Mouse (Mus musculus): Measurements from ENCODE around the gene Smtnl1. TPM values are rescaled to one million over a fixed set of nuclear protein-coding genes. Genes with fewer than 3 reads are reported as not detected.
A peak's percentile ranks its signal among the peaks of the same experiment; 100 is the strongest.

Gene Smtnl1
- 0.06 and 0.24 TPM in 2 replicates for polyA plus RNA-seq (2012; rRNA removed)
- polyA plus RNA-seq (2014; fragmentation: Nextera tagmentation; extraction: Ambion mirVana), result 0.22 and 0.55 TPM in 2 replicates

GRCm38 (mm10) chr2:84822552-84822951 lies at the start of gene Smtnl1:
Smtnl1 (minus strand) TSS chr2:84822652.
- Histone ChIP-seq H3K27me3 (ENCODE audit: control insufficient read depth, insufficient read depth, low read length) (no peaks in the 10 kb centered on the region), H3K4me1 (ENCODE audit: control insufficient read depth, insufficient read depth, low read length) (0 out of 2 replicates have a peak, but pooled peaks cover 1% of the 10 kb centered on the region), H3K27ac (replicated peaks; ENCODE audit: low read depth, low read length) (no peak within 1 kb of the TSS), H3K9ac (ENCODE audit: low read depth, low read length, severe bottlenecking) (no peak within 1 kb of the TSS), H3K9me3 (ENCODE audit: control insufficient read depth, low read length) (no peaks in the 10 kb centered on the region), H3K4me2 (replicated peaks; ENCODE audit: low read depth, low read length, severe bottlenecking) (no peak within 1 kb of the TSS), H3K4me3 (replicated peaks; ENCODE audit: low read length) (no peak within 1 kb of the TSS), H3K36me3 (ENCODE audit: control insufficient read depth, insufficient read depth, low read length) (no peaks in the 10 kb centered on the region)
- no peak for ATAC-seq (ENCODE audit: low FRiP score, low read depth)
- 60% methylated on average over 13 of the region's 13 CpGs for WGBS
- no peak for TF ChIP-seq POLR2A (IDR thresholded peaks at IDR 0.05; ENCODE audit: borderline replicate concordance, extremely low read depth, insufficient read depth, insufficient read length)
- DNase-seq (ENCODE audit: low spot score), result no peak

- DNase-seq (ENCODE audit: low spot score) (no peak), ATAC-seq (ENCODE audit: low FRiP score, low read depth) (no peak)
- no peak overlapping the region for H3K4me2 ChIP-seq (replicated peaks; ENCODE audit: low read depth, low read length, severe bottlenecking)
- H3K4me3 ChIP-seq (replicated peaks; ENCODE audit: low read length), result no peak overlapping the region
- 66% methylated on average over 4 of the region's 4 CpGs for WGBS
- H3K27ac ChIP-seq (replicated peaks; ENCODE audit: low read depth, low read length), result no peak overlapping the region
- H3K27me3 ChIP-seq (ENCODE audit: control insufficient read depth, insufficient read depth, low read length), result peaks cover 90% of the 10 kb centered on the region
- no peaks in the 10 kb centered on the region for H3K9me3 ChIP-seq (ENCODE audit: control insufficient read depth, low read length)
- no peak for TF ChIP-seq POLR2A (IDR thresholded peaks at IDR 0.05; ENCODE audit: borderline replicate concordance, extremely low read depth, insufficient read depth, insufficient read length)
- no peak overlapping the region for H3K9ac ChIP-seq (ENCODE audit: low read depth, low read length, severe bottlenecking)
- H3K36me3 ChIP-seq (ENCODE audit: control insufficient read depth, insufficient read depth, low read length), result no peaks in the 10 kb centered on the region
- peaks cover 19% of the 10 kb centered on the region; the same call in 1 of the 2 replicates for H3K4me1 ChIP-seq (ENCODE audit: control insufficient read depth, insufficient read depth, low read length)
These were observed 48.2 kb upstream of the Smtnl1 start for GRCm38 (mm10) chr2:84870623-84871160.

GRCm38 (mm10) chr2:84868977-84869376 lies 46.5 kb upstream of the Smtnl1 start:
- no peaks in the 10 kb centered on the region for H3K36me3 ChIP-seq (ENCODE audit: control insufficient read depth, insufficient read depth, low read length)
- no peak overlapping the region for H3K9ac ChIP-seq (ENCODE audit: low read depth, low read length, severe bottlenecking)
- WGBS, result 73% methylated on average over 2 of the region's 2 CpGs
- no peaks in the 10 kb centered on the region for H3K9me3 ChIP-seq (ENCODE audit: control insufficient read depth, low read length)
- peaks cover 17% of the 10 kb centered on the region; the same call in 1 of the 2 replicates for H3K4me1 ChIP-seq (ENCODE audit: control insufficient read depth, insufficient read depth, low read length)
- H3K27me3 ChIP-seq (ENCODE audit: control insufficient read depth, insufficient read depth, low read length), result peaks cover 79% of the 10 kb centered on the region
- H3K27ac ChIP-seq (replicated peaks; ENCODE audit: low read depth, low read length), result no peak overlapping the region
- H3K4me2 ChIP-seq (replicated peaks; ENCODE audit: low read depth, low read length, severe bottlenecking), result no peak overlapping the region
- DNase-seq (ENCODE audit: low spot score) (no peak), ATAC-seq (ENCODE audit: low FRiP score, low read depth) (no peak)
- no peak for TF ChIP-seq POLR2A (IDR thresholded peaks at IDR 0.05; ENCODE audit: borderline replicate concordance, extremely low read depth, insufficient read depth, insufficient read length)
- H3K4me3 ChIP-seq (replicated peaks; ENCODE audit: low read length), result no peak overlapping the region

- no peaks in the 10 kb centered on the region for H3K36me3 ChIP-seq (ENCODE audit: control insufficient read depth, insufficient read depth, low read length)
- no peak for TF ChIP-seq POLR2A (IDR thresholded peaks at IDR 0.05; ENCODE audit: borderline replicate concordance, extremely low read depth, insufficient read depth, insufficient read length)
- H3K9ac ChIP-seq (ENCODE audit: low read depth, low read length, severe bottlenecking), result no peak overlapping the region
- 5% methylated on average over 5 of the region's 5 CpGs for WGBS
- peaks cover 17% of the 10 kb centered on the region; the same call in 1 of the 2 replicates for H3K4me1 ChIP-seq (ENCODE audit: control insufficient read depth, insufficient read depth, low read length)
- H3K27ac ChIP-seq (replicated peaks; ENCODE audit: low read depth, low read length), result no peak overlapping the region
- peaks cover 75% of the 10 kb centered on the region for H3K27me3 ChIP-seq (ENCODE audit: control insufficient read depth, insufficient read depth, low read length)
- DNase-seq (ENCODE audit: low spot score) (no peak), ATAC-seq (ENCODE audit: low FRiP score, low read depth) (no peak)
- H3K9me3 ChIP-seq (ENCODE audit: control insufficient read depth, low read length), result no peaks in the 10 kb centered on the region
- no peak overlapping the region for H3K4me2 ChIP-seq (replicated peaks; ENCODE audit: low read depth, low read length, severe bottlenecking)
- no peak overlapping the region for H3K4me3 ChIP-seq (replicated peaks; ENCODE audit: low read length)
These were observed 46.1 kb upstream of the Smtnl1 start for GRCm38 (mm10) chr2:84868521-84868943.

- H3K4me2 ChIP-seq (replicated peaks; ENCODE audit: low read depth, low read length, severe bottlenecking), result peak overlapping the region; percentile 62
- 3% methylated on average over 34 of the region's 47 CpGs for WGBS
- H3K4me3 ChIP-seq (replicated peaks; ENCODE audit: low read length), result peak overlapping the region; percentile 34
- no peaks in the 10 kb centered on the region for H3K9me3 ChIP-seq (ENCODE audit: control insufficient read depth, low read length)
- H3K9ac ChIP-seq (ENCODE audit: low read depth, low read length, severe bottlenecking), result peak overlapping the region; percentile 34; the same call in 1 of the 2 replicates
- H3K4me1 ChIP-seq (ENCODE audit: control insufficient read depth, insufficient read depth, low read length), result peaks cover 6% of the 10 kb centered on the region; the same call in 1 of the 2 replicates
- H3K27me3 ChIP-seq (ENCODE audit: control insufficient read depth, insufficient read depth, low read length), result peaks cover 49% of the 10 kb centered on the region
- no peak overlapping the region for H3K27ac ChIP-seq (replicated peaks; ENCODE audit: low read depth, low read length)
- H3K36me3 ChIP-seq (ENCODE audit: control insufficient read depth, insufficient read depth, low read length), result 0 out of 2 replicates have a peak, but pooled peaks cover 6% of the 10 kb centered on the region
- no peak for TF ChIP-seq POLR2A (IDR thresholded peaks at IDR 0.05; ENCODE audit: borderline replicate concordance, extremely low read depth, insufficient read depth, insufficient read length)
- DNase-seq (ENCODE audit: low spot score) (no peak), ATAC-seq (ENCODE audit: low FRiP score, low read depth) (peak; percentile 34; the same call in 1 of the 2 replicates)
These were observed 43.4 kb upstream of the Smtnl1 start for GRCm38 (mm10) chr2:84865616-84866571.

Measured in limb, embryonic 14.5 days (tissue).